Mouse (Mus musculus): ENCODE data around the gene L3mbtl3.

L3mbtl3 gene

GRCm38 (mm10) chr10:26337896-26338503 lies 37.8 kb downstream of the L3mbtl3 start:
- DNase-seq (ENCODE audit: low spot score in 2 of 2), result no peak

GRCm38 (mm10) chr10:26333966-26334365 lies 41.8 kb downstream of the L3mbtl3 start:
- DNase-seq (ENCODE audit: low spot score in 2 of 2), result no peak

- DNase-seq (ENCODE audit: low spot score in 2 of 2), result no peak
Observed at GRCm38 (mm10) chr10:26332781-26333180, 43.0 kb downstream of the L3mbtl3 start.

GRCm38 (mm10) chr10:26328843-26329242 lies 46.9 kb downstream of the L3mbtl3 start:
- no peak for DNase-seq (ENCODE audit: low spot score in 2 of 2)

- peak in 1 of 2 experiments; percentile 13 for DNase-seq (ENCODE audit: low spot score in 2 of 2)
Observed at GRCm38 (mm10) chr10:26327691-26328542, 47.9 kb downstream of the L3mbtl3 start.

- no peak for DNase-seq (ENCODE audit: low spot score in 2 of 2)
Observed at GRCm38 (mm10) chr10:26327291-26327690, 48.5 kb downstream of the L3mbtl3 start.

GRCm38 (mm10) chr10:26325320-26325719 lies 50.5 kb downstream of the L3mbtl3 start:
- no peak for DNase-seq (ENCODE audit: low spot score in 2 of 2)

GRCm38 (mm10) chr10:26322344-26323051 lies 53.3 kb downstream of the L3mbtl3 start:
- DNase-seq (ENCODE audit: low spot score in 2 of 2), result no peak

- DNase-seq (ENCODE audit: low spot score in 2 of 2), result no peak
Observed at GRCm38 (mm10) chr10:26320679-26321078, 55.1 kb downstream of the L3mbtl3 start.

- DNase-seq (ENCODE audit: low spot score in 2 of 2), result peak; percentile 24 to 40
Observed at GRCm38 (mm10) chr10:26314327-26314726, 61.4 kb downstream of the L3mbtl3 start.

- no peak for DNase-seq (ENCODE audit: low spot score in 2 of 2)
Observed at GRCm38 (mm10) chr10:26303485-26303884, 72.3 kb downstream of the L3mbtl3 start.

- DNase-seq (ENCODE audit: low spot score in 2 of 2), result peak; percentile 18 to 25
Observed at GRCm38 (mm10) chr10:26302336-26302735, 73.4 kb downstream of the L3mbtl3 start.

GRCm38 (mm10) chr10:26297626-26298025 lies 78.1 kb downstream of the L3mbtl3 start:
- no peak for DNase-seq (ENCODE audit: low spot score in 2 of 2)

- peak; percentile 61 to 68 for DNase-seq (ENCODE audit: low spot score in 2 of 2)
Observed at GRCm38 (mm10) chr10:26297200-26297599, 78.6 kb downstream of the L3mbtl3 start.

- peak; percentile 12 to 13 for DNase-seq (ENCODE audit: low spot score in 2 of 2)
Observed at GRCm38 (mm10) chr10:26287136-26287535, 88.6 kb downstream of the L3mbtl3 start.

GRCm38 (mm10) chr10:26280009-26280408 lies 95.8 kb downstream of the L3mbtl3 start:
- DNase-seq (ENCODE audit: low spot score in 2 of 2), result no peak

- DNase-seq (ENCODE audit: low spot score in 2 of 2), result no peak
Observed at GRCm38 (mm10) chr10:26275414-26275813, 100.4 kb downstream of the L3mbtl3 start.

GRCm38 (mm10) chr10:26263744-26264459 lies 111.9 kb downstream of the L3mbtl3 start:
- no peak for DNase-seq (ENCODE audit: low spot score in 2 of 2)

GRCm38 (mm10) chr10:26259908-26260307 lies 115.9 kb downstream of the L3mbtl3 start:
- no peak for DNase-seq (ENCODE audit: low spot score in 2 of 2)

- peak; percentile 79 for DNase-seq (ENCODE audit: low spot score in 2 of 2)
Observed at GRCm38 (mm10) chr10:26249426-26250165, 126.2 kb downstream of the L3mbtl3 start.

- peak in 1 of 2 experiments; percentile 11 for DNase-seq (ENCODE audit: low spot score in 2 of 2)
Observed at GRCm38 (mm10) chr10:26244466-26244865, 131.3 kb downstream of the L3mbtl3 start.

All from right cerebral cortex, adult 2 months (tissue).